Mouse (Mus musculus): ENCODE measurements around the gene Syt11. TPM values are rescaled to one million over a fixed set of nuclear protein-coding genes. Genes with fewer than 3 reads are reported as not detected.

Gene Syt11
- polyA plus RNA-seq, 1 experiment from 2014 or later: 36.8 TPM

- Histone ChIP-seq H3K9ac (replicated peaks) (no peak overlapping the region), H3K4me2 (no peak overlapping the region), H3K4me1 (replicated peaks) (no peaks in the 10 kb centered on the region), H3K36me3 (peaks cover 96% of the 10 kb centered on the region), H3K27ac (no peak overlapping the region), H3K27me3 (no peaks in the 10 kb centered on the region), H3K9me3 (no peaks in the 10 kb centered on the region), H3K4me3 (replicated peaks) (no peak overlapping the region)
- ATAC-seq (ENCODE audit: insufficient number of reproducible peaks, insufficient read depth, low FRiP score, low TSS enrichment, low read depth): no peak
Measured at GRCm38 (mm10) chr3:88695545-88695944, 79.4 kb downstream of the Syt11 start.

Other genes with a start within 250 kb of the Syt11 start
- gene Mex3a, start 242.8 kb downstream of the Syt11 start, polyA plus RNA-seq (2016; fragmentation: Nextera tagmentation; extraction: Ambion mirVana): 37.4 and 38.0 TPM in 2 replicates
- gene Rab25, start 226.9 kb downstream of the Syt11 start, polyA plus RNA-seq (2016; fragmentation: Nextera tagmentation; extraction: Ambion mirVana): 2.6 and 3.5 TPM in 2 replicates
- gene Lamtor2, start 222.1 kb downstream of the Syt11 start, polyA plus RNA-seq (2016; fragmentation: Nextera tagmentation; extraction: Ambion mirVana): 134 and 139 TPM in 2 replicates
- gene Ubqln4, start 221.4 kb downstream of the Syt11 start, polyA plus RNA-seq (2016; fragmentation: Nextera tagmentation; extraction: Ambion mirVana): 62.6 and 67.0 TPM in 2 replicates
- gene Ssr2, start 199.3 kb downstream of the Syt11 start, polyA plus RNA-seq (2016; fragmentation: Nextera tagmentation; extraction: Ambion mirVana): 184 and 190 TPM in 2 replicates
- gene Arhgef2, start 169.2 kb downstream of the Syt11 start, polyA plus RNA-seq (2016; fragmentation: Nextera tagmentation; extraction: Ambion mirVana): 122 and 123 TPM in 2 replicates
- gene Rxfp4, start 122.0 kb downstream of the Syt11 start, polyA plus RNA-seq (2016; fragmentation: Nextera tagmentation; extraction: Ambion mirVana): not detected in 2 replicates
- 127 and 128 TPM in 2 replicates for gene Khdc4, start 89.4 kb downstream of the Syt11 start, polyA plus RNA-seq (2016; fragmentation: Nextera tagmentation; extraction: Ambion mirVana)
- gene Rit1, start 58.3 kb downstream of the Syt11 start, polyA plus RNA-seq (2016; fragmentation: Nextera tagmentation; extraction: Ambion mirVana): 39.7 and 41.2 TPM in 2 replicates
- gene Gon4l, start 60.1 kb upstream of the Syt11 start, polyA plus RNA-seq (2016; fragmentation: Nextera tagmentation; extraction: Ambion mirVana): 17.2 and 18.0 TPM in 2 replicates
- 44.1 and 48.0 TPM in 2 replicates for gene Msto1, start 138.8 kb upstream of the Syt11 start, polyA plus RNA-seq (2016; fragmentation: Nextera tagmentation; extraction: Ambion mirVana)
- gene Ash1l, start 175.5 kb upstream of the Syt11 start, polyA plus RNA-seq (2016; fragmentation: Nextera tagmentation; extraction: Ambion mirVana): 23.4 and 26.1 TPM in 2 replicates
- gene Dap3, start 176.0 kb upstream of the Syt11 start, polyA plus RNA-seq (2016; fragmentation: Nextera tagmentation; extraction: Ambion mirVana): 156 and 161 TPM in 2 replicates

Data from limb, embryonic 12.5 days (tissue).